Mouse (Mus musculus) midbrain, embryonic 14.5 days (tissue): ENCODE data around the gene Oard1. TPM values are rescaled to one million over a fixed set of nuclear protein-coding genes. Genes with fewer than 3 reads are reported as not detected.

ENCODE experiments used
- ATAC-seq: fragments of 200-750 bp; cut with Nextera tagmentation; 2 replicates; pipeline ENCODE4 v1.8.0; 2017; ENCODE audit warnings: moderate number of reproducible peaks, moderate library complexity; ENCODE audit not compliant: low FRiP score, low TSS enrichment
- DNase-seq: peaks from one replicate; pipeline ENCODE4 v3.0.0-alpha.2; 2015
- H3K27ac ChIP-seq: fragments of 300-500 bp; sonication (generic); replicated peaks from 2 replicates; pipeline ENCODE4 v1.5.1; 2014; ENCODE audit warnings: mild to moderate bottlenecking, low read depth, low read length, moderate library complexity
- H3K27me3 ChIP-seq: fragments of 300-500 bp; sonication (generic); 2 replicates; pipeline ENCODE4 v1.6.1; 2014; ENCODE audit warnings: low read length, control low read depth, mixed read lengths; ENCODE audit not compliant: control insufficient read depth, insufficient read depth
- H3K36me3 ChIP-seq: fragments of 300-500 bp; sonication (generic); 2 replicates; pipeline ENCODE4 v1.6.1; 2014; ENCODE audit warnings: low read length, control low read depth; ENCODE audit not compliant: control insufficient read depth, insufficient read depth
- H3K4me1 ChIP-seq: fragments of 300-500 bp; sonication (generic); 2 replicates; pipeline ENCODE4 v1.6.1; 2014; ENCODE audit warnings: mild to moderate bottlenecking, antibody characterized with exemption, low read length, control low read depth; ENCODE audit not compliant: control insufficient read depth, insufficient read depth
- H3K4me2 ChIP-seq: fragments of 300-500 bp; sonication (generic); 2 replicates; pipeline ENCODE4 v1.6.1; 2014; ENCODE audit warnings: mild to moderate bottlenecking, low read length, moderate library complexity
- H3K4me3 ChIP-seq: fragments of 300-500 bp; sonication (generic); replicated peaks from 2 replicates; pipeline ENCODE4 v1.5.1; 2014; ENCODE audit warnings: low read depth, low read length
- H3K9ac ChIP-seq: fragments of 300-500 bp; sonication (generic); replicated peaks from 2 replicates; pipeline ENCODE4 v1.6.1; 2014; ENCODE audit warnings: mild to moderate bottlenecking, low read length, moderate library complexity
- H3K9me3 ChIP-seq: fragments of 300-500 bp; sonication (generic); 2 replicates; pipeline ENCODE4 v1.6.1; 2016; ENCODE audit warnings: low read length, control low read depth, mixed read lengths; ENCODE audit not compliant: control insufficient read depth
- WGBS: fragments of 180-500 bp; shearing (Covaris S2); extraction: QIAGEN DNeasy Blood & Tissue Kit; methylation state at CpG from one replicate; pipeline ENCODE4 v1.1.7; 2014; 5-methylcytosine and 5-hydroxymethylcytosine counted together
- polyA plus RNA-seq: library from polyadenylated mRNA; unstranded; fragments of >200 nt; fragmentation: Nextera tagmentation; extraction: Ambion mirVana; gene quantifications from 2 replicates; pipeline ENCODE4 v1.2.1, GENCODE M21; 2014

Gene Oard1
- polyA plus RNA-seq = 41.9 and 49.2 TPM in 2 replicates

- WGBS = under 1% methylated on average over 84 of the region's 84 CpGs
- Histone ChIP-seq H3K9ac (peak within 1 kb of the TSS; percentile 96), H3K27ac (peak within 1 kb of the TSS; percentile 100), H3K36me3 (peaks cover 10% of the 10 kb centered on the region), H3K27me3 (no peaks in the 10 kb centered on the region), H3K9me3 (no peaks in the 10 kb centered on the region), H3K4me1 (peaks cover 22% of the 10 kb centered on the region), H3K4me2 (peak within 1 kb of the TSS; percentile 80), H3K4me3 (peak within 1 kb of the TSS; percentile 85)
- DNase-seq (peak; percentile 100), ATAC-seq (peak; percentile 96)
These were observed at the start of gene Oard1, which contains the start of gene Nfya for GRCm38 (mm10) chr17:48409380-48410298. Gene Oard1 (plus strand): TSS chr17:48410014. Gene Nfya (minus strand): TSS chr17:48409906.

- no peak overlapping the region for H3K4me3 ChIP-seq
- WGBS = 81% methylated on average over 4 of the region's 4 CpGs
- no peaks in the 10 kb centered on the region for H3K36me3 ChIP-seq
- no peaks in the 10 kb centered on the region for H3K27me3 ChIP-seq
- H3K9me3 ChIP-seq = no peaks in the 10 kb centered on the region
- no peak overlapping the region for H3K4me2 ChIP-seq
- no peak for DNase-seq
- H3K27ac ChIP-seq = no peak overlapping the region
- no peaks in the 10 kb centered on the region for H3K4me1 ChIP-seq
- H3K9ac ChIP-seq = no peak overlapping the region
- no peak for ATAC-seq
These were observed 49.4 kb upstream of the Oard1 start for GRCm38 (mm10) chr17:48360462-48360861.

GRCm38 (mm10) chr17:48362346-48362745 is 47.5 kb upstream of the Oard1 start:
- ATAC-seq (no peak), DNase-seq (no peak)
- no peaks in the 10 kb centered on the region for H3K9me3 ChIP-seq
- H3K4me3 ChIP-seq = no peak overlapping the region
- no peaks in the 10 kb centered on the region for H3K27me3 ChIP-seq
- H3K36me3 ChIP-seq = no peaks in the 10 kb centered on the region
- 86% methylated on average over 3 of the region's 3 CpGs for WGBS
- no peaks in the 10 kb centered on the region for H3K4me1 ChIP-seq
- H3K4me2 ChIP-seq = no peak overlapping the region
- no peak overlapping the region for H3K9ac ChIP-seq
- H3K27ac ChIP-seq = no peak overlapping the region

GRCm38 (mm10) chr17:48362966-48363365 is 46.8 kb upstream of the Oard1 start:
- peak; percentile 40 for DNase-seq
- H3K9ac ChIP-seq = no peak overlapping the region
- no peak for ATAC-seq

GRCm38 (mm10) chr17:48363421-48363965 is 46.3 kb upstream of the Oard1 start:
- Histone ChIP-seq H3K9me3 (no peaks in the 10 kb centered on the region), H3K4me3 (no peak overlapping the region), H3K36me3 (no peaks in the 10 kb centered on the region), H3K4me2 (no peak overlapping the region), H3K9ac (no peak overlapping the region), H3K27ac (no peak overlapping the region), H3K27me3 (no peaks in the 10 kb centered on the region), H3K4me1 (no peaks in the 10 kb centered on the region)
- 83% methylated on average over 6 of the region's 6 CpGs for WGBS
- DNase-seq (no peak), ATAC-seq (no peak)

More at GRCm38 (mm10) chr17:48362966-48363365, 46.8 kb upstream of the Oard1 start:
- H3K27me3 ChIP-seq = no peaks in the 10 kb centered on the region
- no peaks in the 10 kb centered on the region for H3K4me1 ChIP-seq
- H3K27ac ChIP-seq = no peak overlapping the region
- no peak overlapping the region for H3K4me2 ChIP-seq
- no peak overlapping the region for H3K4me3 ChIP-seq
- WGBS = 93% methylated on average over 8 of the region's 8 CpGs
- H3K9me3 ChIP-seq = no peaks in the 10 kb centered on the region
- no peaks in the 10 kb centered on the region for H3K36me3 ChIP-seq

- Histone ChIP-seq H3K36me3 (no peaks in the 10 kb centered on the region), H3K4me2 (no peak overlapping the region), H3K9ac (no peak overlapping the region), H3K4me1 (no peaks in the 10 kb centered on the region), H3K27ac (no peak overlapping the region), H3K4me3 (no peak overlapping the region), H3K9me3 (no peaks in the 10 kb centered on the region), H3K27me3 (no peaks in the 10 kb centered on the region)
- WGBS = 65% methylated on average over 9 of the region's 9 CpGs
- no peak for DNase-seq
- no peak for ATAC-seq
These were observed 44.2 kb upstream of the Oard1 start for GRCm38 (mm10) chr17:48365511-48366155.

GRCm38 (mm10) chr17:48366806-48367205 is 43.0 kb upstream of the Oard1 start:
- H3K9me3 ChIP-seq = no peaks in the 10 kb centered on the region
- no peak for ATAC-seq

GRCm38 (mm10) chr17:48371621-48372020 is 38.2 kb upstream of the Oard1 start:
- Histone ChIP-seq H3K9me3 (no peaks in the 10 kb centered on the region), H3K27me3 (no peaks in the 10 kb centered on the region), H3K4me1 (no peaks in the 10 kb centered on the region), H3K36me3 (no peaks in the 10 kb centered on the region), H3K4me2 (no peak overlapping the region), H3K9ac (no peak overlapping the region), H3K27ac (no peak overlapping the region), H3K4me3 (no peak overlapping the region)
- no peak for DNase-seq
- no peak for ATAC-seq

More at GRCm38 (mm10) chr17:48366806-48367205, 43.0 kb upstream of the Oard1 start:
- Histone ChIP-seq H3K4me3 (no peak overlapping the region), H3K4me1 (no peaks in the 10 kb centered on the region), H3K4me2 (no peak overlapping the region), H3K27ac (no peak overlapping the region), H3K36me3 (no peaks in the 10 kb centered on the region), H3K9ac (no peak overlapping the region), H3K27me3 (no peaks in the 10 kb centered on the region)
- DNase-seq = no peak
- 92% methylated on average over 5 of the region's 5 CpGs for WGBS
